Mouse (Mus musculus) gonadal fat pad, adult 2 months (tissue): Measurements from ENCODE around the gene Hibadh. TPM values are rescaled to one million over a fixed set of nuclear protein-coding genes. Genes with fewer than 3 reads are reported as not detected.

Source experiments
- DNase-seq: peaks from one replicate; pipeline ENCODE4 v3.0.0-alpha.2; 2012; ENCODE audit warnings: low read depth
- polyA plus RNA-seq: library from polyadenylated mRNA; depleted of rRNA; stranded (reverse); fragments of >200 nt; gene quantifications from 2 replicates; pipeline ENCODE4 v1.2.3, GENCODE M21; 2012

Gene Hibadh
- polyA plus RNA-seq, 1 experiment, result 87.0 TPM

DNA sequence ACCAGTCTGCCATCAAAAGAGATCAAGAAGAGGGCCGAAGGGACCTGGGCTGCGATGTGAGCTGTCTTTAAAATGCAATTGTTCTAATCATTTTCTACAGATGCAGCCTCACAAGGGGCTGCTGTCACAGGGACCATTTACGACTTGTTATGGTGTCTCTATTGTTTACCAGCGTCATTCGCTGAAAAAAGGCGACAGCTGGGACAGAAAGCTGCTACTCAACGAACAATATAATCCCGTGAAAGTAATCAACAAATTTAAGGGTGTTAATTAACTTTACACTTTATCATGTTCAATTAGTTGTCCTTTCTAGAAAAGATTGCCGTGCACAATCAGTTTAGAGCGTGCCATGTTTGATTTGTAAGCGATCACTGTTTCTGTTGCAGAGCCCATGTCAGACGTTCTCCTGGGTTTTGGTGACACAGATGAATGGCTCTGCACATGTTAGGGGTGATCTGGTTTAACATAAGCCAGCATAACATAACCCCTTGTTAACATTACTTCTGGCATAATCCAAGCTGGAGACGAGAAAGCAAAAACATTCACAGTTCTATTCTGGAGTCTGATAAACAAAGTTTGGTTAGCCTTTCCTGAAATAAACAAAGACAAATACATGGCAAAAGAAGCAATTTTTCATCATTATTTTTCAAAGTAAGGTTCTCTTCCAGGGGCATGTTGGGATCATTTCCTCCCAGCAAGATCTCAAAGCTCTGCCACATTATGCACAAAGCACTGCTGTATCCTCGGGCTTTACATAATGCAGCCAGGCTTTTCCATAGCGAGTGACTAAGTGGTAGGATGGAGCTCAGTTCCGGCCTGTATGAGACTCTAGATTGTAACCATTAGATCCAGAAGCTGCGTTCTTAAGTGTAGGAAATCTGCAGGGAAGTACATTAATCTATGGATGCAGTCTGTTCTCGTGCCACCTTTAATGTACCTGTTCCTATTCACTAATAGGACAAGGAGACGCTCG lies 72.6 kb downstream of the Hibadh start:
- no peak for DNase-seq

DNA sequence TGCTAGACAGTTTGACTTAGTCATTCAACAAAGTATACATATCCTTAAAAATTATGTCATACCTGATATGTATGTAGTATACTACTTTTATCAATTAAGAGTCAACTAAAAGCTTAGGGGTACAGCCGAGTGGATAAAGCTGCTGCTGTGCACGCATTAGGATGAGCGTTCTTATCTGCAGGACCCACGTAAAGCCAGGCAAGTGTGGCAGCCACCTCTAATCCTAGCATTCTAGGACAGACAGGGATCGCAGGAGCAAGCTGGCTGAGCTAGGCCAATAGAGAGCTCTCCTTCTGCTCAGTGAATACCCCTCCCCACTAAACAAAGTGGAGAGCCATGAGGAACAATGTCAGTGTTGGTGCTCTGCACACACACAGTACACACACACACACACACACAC lies 75.0 kb downstream of the Hibadh start:
- DNase-seq, result no peak

DNA sequence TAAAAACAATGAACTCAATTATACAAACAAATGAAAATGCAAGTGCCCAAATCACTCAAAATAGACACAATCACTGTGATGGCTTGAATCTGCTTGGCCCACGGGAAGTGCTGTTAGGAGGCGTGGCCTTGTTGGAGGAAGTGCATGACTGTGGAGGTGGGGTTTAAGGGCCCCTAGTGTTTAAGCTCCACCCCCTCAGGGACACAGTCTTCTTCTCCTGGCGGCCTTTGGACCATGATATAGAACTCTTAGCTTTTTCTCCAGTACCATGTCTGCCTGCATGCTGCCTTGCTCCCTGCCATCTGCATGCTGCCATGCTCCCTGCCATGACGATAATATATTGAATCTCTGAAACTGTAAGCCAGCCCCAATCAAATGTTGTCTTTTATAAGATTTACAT lies 77.2 kb downstream of the Hibadh start:
- no peak for DNase-seq

GRCm38 (mm10) chr6:52559041-52559440 lies 81.1 kb downstream of the Hibadh start:
- DNase-seq, result no peak

DNA sequence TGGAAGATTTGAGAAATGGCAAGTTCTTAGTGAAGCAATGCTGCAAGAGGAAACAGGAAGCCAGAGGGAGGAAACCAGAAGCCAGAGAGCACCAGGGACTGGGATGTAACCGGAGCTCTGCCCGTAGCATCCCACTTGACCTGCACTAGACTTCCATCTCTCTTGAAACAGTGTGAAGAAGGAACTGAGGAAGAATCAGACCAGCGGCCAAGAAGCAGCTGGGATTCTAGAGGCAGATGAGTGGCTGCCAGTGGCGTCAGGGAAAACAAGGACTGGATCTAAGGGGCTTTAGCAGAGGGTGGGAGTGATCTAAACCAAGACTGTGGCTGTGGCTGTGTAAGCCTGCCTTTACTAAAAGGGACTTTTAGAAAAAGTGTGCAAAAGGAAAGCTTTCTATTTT lies 95.8 kb downstream of the Hibadh start:
- DNase-seq, result no peak

DNA sequence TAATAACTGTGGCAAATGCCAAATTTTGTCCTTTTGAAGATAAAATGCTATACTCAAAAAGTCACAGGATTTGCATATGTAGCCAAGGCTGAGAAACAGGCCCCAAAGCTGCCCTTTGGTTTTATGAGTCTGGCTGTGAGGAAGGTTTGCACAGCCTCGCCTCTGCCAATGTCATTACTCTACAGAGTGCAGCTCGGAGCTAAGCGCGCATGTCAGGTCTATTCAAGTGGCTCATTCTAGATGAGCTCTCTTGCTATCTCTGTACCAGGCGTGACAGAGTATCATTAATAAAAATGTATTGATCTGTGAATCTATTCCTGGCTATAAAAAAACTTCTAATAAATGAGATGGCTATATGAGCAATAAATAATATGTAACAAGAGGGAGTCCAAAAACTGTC lies 97.7 kb downstream of the Hibadh start:
- DNase-seq, result no peak

DNA sequence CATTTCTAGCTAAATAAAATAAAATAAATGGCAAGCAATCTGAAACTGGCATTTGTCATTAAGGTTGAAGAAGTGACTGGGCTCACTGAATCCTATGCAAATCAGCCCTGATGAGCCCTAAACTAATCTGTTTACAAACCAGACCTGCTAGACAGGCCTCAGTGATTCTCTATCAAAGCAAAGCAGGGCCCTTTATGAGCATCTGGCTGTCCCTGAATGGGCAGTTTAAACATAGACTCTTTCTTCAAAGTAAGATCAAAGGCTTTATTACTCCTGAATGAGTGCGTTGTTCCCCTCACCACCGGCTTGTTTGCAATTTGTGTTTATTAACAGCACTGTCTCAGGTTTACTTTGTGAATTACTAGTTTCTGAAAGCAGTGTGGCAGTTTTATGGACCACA lies 100.3 kb downstream of the Hibadh start:
- no peak for DNase-seq

GRCm38 (mm10) chr6:52535072-52535704 lies 105.0 kb downstream of the Hibadh start:
- no peak for DNase-seq

GRCm38 (mm10) chr6:52532144-52532492 lies 108.1 kb downstream of the Hibadh start:
- DNase-seq, result no peak

GRCm38 (mm10) chr6:52531366-52532143 lies 108.6 kb downstream of the Hibadh start:
- DNase-seq, result no peak

- no peak for DNase-seq
Measured at GRCm38 (mm10) chr6:52530861-52531260, 109.3 kb downstream of the Hibadh start.

- no peak for DNase-seq
Measured at GRCm38 (mm10) chr6:52524226-52524625, 116.0 kb downstream of the Hibadh start.

GRCm38 (mm10) chr6:52518704-52519103 lies 121.5 kb downstream of the Hibadh start:
- no peak for DNase-seq

DNA sequence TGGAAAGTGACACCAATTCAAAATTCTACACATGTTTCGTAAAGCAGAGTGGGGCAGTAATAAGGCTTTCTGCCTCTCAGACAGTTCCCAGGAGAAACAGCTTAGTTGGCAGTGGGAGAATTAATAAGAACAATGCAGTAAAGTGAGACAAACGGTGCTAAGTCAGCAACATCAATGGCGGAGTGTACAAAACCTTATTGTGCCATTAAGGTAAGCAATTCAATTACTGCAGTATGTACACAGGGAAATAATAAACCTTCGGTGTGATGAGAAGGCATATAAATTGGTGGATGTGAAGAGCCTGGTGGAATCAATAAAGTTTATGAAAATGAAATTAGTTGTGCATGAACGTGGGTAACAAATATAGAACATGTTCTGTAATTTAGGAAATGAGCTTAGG lies 122.9 kb downstream of the Hibadh start:
- DNase-seq, result no peak

DNA sequence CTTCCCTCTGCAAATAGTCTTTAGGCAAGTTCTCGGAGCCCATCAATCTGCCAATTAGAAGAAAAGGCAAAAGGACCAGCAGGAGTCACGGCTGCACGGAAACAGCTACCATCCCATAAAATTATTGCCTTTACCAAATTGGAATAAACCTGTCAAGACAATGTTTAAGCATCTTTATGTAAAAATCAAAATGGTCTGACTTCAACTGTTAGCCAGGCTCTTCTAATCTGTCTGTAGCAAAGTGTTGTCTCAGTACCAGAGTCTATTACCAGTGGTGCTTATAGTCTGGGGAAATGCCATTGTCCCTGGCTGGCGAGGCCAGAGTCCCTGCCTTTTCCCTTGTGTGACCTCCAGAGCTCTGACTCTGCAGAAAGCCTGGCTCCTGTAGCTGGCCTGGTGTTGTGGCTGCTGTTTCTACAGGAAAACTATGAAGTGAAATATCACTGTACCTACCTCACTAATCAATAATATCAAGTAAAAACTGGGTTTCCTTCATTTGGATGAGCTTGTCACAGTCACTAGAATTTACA lies 126.2 kb downstream of the Hibadh start:
- DNase-seq, result no peak

GRCm38 (mm10) chr6:52508789-52509188 lies 131.4 kb downstream of the Hibadh start:
- no peak for DNase-seq

- DNase-seq, result no peak
Measured at GRCm38 (mm10) chr6:52507946-52508345, 132.2 kb downstream of the Hibadh start.

GRCm38 (mm10) chr6:52507171-52507570 lies 133.0 kb downstream of the Hibadh start:
- no peak for DNase-seq

DNA sequence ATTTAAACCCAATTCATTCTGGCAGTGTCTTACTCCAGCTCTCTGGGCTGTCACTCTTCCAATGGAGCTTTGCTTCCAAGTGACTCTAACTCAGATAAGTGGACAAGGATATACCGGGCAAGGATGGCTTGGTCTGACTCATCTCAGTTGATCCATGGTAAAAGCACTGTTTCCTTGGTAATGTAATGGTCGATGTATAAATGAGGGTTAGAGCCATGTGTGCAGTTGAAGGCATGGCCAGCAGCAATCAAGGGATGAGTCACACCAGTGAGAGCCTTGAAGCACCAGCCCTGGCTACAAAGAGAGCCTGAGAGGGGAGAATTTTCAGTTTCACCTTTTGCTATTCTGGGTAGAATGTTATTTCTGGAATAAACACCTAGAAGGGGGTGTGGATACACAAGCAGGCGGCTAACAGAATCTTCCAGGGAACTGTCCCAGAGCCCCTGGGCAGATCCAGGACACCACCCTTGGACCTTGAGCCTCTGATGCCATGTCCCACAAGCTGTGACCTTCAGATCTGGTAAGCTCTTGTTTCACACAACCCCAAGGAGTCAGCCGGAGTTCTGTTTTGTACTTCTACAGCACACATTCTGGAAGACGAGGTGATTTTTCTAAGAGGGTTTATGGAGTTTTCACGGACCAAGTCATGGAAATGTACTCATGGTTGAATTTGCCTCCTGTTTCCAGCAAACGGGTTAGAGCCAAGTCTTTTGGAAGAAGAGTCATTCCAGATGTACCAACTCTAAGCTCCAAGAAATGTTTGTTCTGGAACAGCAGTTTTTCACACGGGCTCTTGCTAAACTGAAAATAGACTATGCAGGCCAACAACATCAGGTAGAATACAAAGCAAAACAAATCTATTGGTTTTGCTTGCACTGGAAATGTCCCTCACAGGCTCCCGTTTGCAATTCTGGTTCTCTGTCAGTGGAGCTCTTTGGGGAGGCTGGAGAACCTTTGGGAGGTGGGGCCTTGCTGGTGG lies 134.1 kb downstream of the Hibadh start:
- DNase-seq, result peak; percentile 34

GRCm38 (mm10) chr6:52504676-52505460 lies 135.3 kb downstream of the Hibadh start:
- DNase-seq, result peak; percentile 70
